Mouse (Mus musculus) adrenal gland, adult 18-20 months (tissue): ENCODE measurements around the gene Pik3ap1. TPM values are rescaled to one million over a fixed set of nuclear protein-coding genes. Genes with fewer than 3 reads are reported as not detected.

Source experiments
- DNase-seq, 2 experiments: peaks; one replicate each; pipeline ENCODE4 v3.0.0; 2021 to 2022; ENCODE audit warnings: low spot score in 2 of 2
- total RNA-seq, 2 experiments: library from RNA; stranded (reverse); gene quantifications; 1 replicate in 1 of 2; 2 replicates in 1 of 2; pipeline ENCODE4 v1.2.3; 2021

Gene Pik3ap1
- total RNA-seq, 2 experiments from 2014 or later, result 10.2 to 13.4 TPM

DNA sequence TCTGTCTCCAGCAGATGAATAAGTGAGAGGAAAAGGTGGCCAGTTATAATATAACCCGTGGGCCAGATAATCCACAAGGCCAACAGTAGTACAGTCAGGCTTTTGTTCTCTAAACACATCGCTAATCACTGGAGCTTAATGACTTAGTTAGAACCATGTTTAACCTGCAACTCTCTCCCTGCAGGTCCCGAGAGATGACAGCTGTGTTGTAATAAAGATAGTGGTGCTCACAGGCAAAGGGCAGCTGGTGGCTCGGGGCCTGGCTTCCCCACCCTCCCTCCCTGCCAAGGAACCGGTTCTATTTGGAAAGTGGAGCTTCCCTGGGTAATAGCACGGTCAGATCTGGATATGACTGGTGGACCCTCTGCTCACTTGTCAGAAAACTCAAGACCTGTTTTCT is 100.4 kb downstream of the Pik3ap1 start:
- no peak for DNase-seq

DNA sequence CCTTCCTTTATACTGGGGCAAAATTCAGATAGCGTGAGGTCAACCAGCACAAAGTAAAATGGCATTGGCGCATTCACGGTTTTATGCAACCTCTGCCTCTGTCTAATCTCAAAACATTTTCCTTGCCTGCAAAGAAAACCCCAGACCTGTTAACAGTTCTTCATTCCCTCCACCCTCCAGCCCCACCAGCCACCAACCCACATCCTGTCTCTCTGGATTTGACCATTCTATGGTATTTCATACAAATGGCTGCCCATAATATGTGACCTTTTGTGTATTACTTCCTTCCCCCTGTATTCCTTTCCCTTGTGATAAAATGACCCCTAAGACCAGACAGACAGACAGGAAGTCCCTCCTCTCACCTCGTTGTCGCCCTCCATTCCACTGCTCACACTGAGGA is 102.2 kb downstream of the Pik3ap1 start:
- DNase-seq, result no peak

DNA sequence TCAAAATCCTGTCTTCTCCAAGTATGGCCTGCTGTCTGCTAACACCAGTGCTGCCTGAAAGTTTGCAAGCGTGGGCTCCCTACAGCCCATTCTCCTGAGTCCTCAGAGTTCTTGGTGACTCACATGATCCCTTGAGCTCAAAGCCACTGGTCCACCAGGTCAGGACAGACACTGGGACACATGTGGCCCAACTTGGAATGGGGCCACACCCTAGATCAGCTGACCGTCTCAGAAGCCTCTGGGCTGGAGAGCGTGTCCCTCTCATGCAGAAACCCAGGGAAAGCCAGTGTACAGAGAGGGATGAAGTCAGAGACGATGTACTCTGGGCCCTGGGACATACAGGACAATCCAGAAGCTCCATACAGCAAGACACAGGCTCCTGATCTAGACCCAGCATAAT is 102.7 kb downstream of the Pik3ap1 start:
- no peak for DNase-seq

DNA sequence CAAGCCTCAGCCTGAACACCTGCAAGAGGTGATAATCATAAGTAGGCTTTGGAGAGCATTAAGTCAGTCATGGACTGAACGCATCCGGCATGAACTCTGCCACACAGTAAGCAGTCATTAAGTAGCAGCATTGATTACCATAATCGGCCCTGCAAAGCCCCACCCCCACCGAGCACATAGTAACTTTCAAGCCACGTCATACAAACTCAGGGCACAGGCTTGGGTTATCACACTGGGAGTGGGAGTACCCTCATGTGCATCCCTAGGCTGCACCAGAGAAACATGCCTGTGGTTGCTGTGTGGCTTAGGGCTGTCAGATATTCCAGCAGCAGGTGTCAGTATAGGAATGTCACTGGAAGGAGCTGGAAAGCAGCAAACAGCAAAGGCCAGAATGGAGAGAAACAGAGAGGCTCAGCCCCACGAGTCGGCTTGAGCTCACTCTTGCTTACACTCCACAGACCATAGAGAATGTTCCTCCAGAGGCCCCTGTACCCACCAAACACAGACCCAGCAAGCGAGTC is 105.1 kb downstream of the Pik3ap1 start:
- DNase-seq, result no peak

DNA sequence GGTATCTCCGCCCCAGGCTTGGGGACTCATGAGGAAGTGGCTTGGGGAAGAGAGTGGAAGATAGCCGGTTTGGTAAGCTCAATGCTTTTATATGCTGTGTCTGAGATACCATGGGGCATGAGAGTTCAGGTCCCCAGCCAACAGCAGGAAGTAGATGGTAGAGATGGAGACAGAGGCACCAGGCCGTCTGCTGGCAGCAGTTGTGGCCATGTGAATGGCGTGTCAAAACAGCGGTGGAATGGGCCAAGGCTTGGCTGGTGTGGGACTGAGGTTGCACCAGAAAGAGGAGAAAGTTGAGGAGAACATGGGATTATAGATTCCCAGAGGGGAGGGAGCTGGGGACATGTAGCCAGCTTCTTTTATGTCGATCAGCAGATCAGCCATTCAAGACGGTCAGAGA is 106.3 kb downstream of the Pik3ap1 start:
- no peak for DNase-seq

DNA sequence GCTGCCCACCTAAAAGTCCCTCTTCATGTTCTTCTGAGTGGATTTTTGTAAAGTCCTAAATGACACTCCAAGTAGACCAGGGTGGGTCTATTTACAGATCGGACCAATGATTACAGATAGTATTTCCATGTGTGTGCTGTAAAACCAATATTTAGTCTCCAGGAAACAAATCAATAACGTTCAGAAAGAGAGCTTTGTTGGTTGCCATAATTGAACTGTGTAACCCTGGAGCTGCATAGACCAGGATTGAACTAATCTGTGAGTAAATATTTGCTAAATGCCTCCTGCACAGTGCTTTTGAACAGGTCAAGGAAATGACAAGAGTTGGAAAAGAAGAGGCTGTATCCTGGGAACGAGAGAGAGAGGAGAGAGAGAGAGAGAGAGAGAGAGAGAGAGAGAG is 109.3 kb downstream of the Pik3ap1 start:
- DNase-seq, result no peak

DNA sequence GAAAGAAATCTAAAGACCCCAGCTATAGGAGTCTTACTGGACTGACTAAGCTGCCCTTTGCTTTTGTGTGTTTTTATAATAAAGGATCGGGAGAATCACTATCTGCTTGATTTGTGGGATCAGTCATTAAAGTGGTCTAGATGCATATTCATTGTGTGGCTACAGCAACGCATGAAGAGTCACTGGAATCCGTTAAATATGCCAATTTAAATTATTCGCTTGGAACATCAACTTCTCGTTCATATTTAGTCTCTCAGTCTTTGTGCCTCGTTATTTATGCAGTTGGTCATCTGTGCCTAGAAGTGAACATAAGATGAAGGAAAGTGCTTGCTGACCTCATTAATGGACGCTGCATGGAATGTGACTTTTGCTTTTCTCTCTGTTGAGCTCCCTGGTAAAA is 114.0 kb downstream of the Pik3ap1 start:
- no peak for DNase-seq

DNA sequence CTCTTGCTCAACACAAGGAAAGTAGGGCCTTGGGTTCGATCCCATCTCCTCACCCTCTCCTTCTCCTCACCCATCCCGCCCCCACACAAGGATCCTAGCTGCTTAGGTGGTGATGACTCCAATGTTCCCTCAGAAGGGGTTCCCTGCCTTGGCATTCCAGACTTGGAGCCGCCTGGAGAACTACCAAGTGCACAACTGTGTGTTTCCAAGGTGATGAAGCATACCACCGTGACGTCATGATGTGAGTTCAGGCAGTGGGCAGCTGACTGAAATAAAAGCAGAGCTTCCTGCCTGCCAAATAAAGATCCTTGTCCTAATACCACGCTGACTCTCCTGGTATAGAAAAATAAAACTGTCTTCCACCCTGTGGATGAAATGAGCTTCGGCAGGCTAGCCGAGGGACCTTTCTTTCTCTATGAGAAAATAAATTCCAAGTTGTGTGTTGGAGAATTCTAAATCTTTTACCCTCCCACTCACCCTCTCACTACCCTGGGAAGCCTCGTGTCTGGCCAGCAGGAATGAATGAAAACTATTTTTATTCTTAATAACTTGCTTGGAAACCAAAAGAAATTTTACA is 114.7 kb downstream of the Pik3ap1 start:
- DNase-seq, result peak; percentile 10 to 20

DNA sequence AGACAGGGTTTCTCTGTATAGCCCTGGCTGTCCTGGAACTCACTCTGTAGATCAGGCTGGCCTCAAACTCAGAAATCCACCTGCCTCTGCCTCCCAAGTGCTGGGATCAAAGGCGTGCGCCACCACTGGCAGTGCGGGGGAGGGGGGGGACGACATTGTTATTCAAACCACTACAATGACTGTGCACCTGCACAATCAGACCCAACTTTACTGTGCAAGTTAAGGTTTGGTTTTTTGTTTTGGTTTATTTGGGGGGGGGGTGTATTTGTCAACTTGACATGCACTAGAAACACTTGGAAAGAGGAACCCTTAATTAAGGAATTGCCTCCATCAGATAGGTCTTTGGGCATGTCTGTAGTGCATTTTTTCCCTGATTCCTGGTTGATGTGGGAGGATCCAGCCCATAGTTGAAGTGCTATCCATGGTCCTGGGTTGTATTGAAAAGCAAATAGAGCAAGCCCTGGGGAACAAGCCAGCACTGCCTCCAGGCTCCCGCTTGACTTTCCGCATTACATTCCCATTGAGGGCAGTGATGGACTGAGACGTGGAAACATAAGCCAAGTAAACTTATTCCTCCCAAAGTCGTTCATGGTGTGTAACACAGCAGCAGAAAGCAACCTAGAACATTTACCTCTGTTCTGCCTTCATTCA is 118.5 kb downstream of the Pik3ap1 start:
- DNase-seq, result no peak

DNA sequence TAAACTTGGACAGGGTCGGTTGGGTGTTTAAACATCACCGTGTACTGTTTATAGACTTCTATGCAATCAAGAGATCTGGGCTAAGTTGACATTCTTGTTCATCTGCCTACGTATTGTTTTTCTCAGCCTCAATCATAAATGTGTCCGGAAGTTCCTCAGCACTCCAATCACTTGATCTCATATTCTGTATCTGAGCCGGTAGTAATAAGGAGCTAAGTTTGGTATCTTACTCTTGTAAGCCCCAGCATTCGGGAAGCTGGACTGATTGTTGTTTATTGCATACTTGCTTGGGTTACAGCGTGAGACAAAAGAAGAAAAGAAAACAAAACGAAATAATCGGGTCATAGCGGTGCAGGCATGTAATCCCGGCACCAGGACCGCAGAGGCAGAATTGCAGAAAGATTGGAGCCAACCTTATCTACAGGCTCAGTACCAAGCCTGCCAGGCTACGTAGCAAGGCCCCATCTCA is 120.5 kb downstream of the Pik3ap1 start:
- no peak for DNase-seq

DNA sequence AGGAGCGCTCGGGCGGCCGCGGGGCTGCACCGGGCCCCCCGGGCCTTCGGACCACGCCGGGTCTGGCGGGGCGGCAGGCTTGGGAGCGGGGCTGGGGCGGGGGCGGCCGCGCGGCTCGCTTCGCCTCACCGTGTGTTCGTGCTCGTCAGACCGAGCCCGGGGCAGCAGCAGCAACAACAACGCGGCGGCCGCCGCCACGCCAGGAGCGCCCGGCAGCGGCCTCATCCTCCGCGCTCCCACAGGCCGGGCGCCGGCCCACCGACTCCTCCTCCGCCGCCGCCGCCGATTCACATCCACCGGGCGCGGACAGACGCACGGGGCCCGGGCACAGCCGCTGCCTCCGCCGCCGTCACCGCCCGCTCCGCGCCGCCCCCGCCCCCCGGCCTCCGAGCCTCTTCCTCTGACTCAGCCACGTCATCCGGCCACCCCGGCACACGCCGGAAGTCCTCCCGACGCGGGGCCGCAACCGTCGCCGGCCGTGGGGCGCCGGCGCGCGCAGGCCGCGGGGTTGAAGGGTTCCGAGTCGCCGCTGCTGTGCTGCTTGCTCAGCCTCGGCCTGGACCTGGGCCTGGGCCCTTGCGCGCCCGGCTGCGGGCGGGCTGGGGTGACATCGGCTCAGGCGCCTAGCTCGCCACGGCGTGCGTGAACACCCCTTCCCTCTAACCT is 121.1 kb downstream of the Pik3ap1 start, which contains the start of gene Tm9sf3:
Gene Tm9sf3, minus strand, starts transcription at position 368 of the 666 bp plus-strand sequence.
- peak; percentile 83 to 86 for DNase-seq

DNA sequence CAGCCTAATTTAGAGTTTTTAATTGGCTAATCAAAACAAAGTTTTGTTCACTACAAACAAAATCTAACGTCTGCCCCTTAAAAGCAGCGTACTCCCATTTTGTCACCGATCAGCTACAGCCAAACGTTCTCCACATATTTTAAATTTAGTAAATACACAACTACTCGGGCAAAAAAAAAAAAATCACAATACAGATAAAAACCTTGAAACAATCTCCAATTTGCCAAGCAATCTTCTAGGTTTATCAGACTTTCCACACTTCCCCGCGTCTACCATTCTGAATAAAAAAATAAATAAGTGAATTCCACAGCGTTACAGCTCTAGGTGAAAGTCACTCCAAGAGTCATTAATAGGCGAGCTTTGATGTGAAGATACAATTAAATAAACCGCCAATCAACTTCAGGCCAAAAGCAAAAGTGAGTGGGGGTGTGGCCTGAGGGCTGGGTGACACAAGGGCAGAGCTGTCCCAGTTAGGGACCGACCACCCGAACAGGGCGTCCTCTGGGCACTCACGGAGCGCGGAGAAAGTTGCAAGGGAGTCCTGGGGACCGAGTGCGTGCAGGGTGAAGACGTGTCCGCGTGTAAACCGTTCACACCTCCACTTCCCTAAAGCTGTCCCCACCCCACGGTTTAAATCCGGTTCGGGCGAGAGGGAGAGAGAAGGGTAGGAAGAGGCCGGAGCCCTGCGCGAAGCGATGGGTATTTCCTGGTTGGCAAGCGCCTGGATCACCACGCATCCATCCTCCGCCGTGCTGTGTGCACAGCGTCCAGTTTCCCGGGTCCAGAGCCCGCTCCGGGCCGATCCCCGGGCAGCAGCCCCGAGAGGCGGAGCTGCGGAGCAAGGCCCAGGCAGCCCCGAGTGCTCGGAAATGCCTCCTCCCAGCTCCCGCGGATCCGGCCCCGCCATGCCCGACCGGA is 121.9 kb downstream of the Pik3ap1 start:
- DNase-seq, result peak; percentile 67 to 71

DNA sequence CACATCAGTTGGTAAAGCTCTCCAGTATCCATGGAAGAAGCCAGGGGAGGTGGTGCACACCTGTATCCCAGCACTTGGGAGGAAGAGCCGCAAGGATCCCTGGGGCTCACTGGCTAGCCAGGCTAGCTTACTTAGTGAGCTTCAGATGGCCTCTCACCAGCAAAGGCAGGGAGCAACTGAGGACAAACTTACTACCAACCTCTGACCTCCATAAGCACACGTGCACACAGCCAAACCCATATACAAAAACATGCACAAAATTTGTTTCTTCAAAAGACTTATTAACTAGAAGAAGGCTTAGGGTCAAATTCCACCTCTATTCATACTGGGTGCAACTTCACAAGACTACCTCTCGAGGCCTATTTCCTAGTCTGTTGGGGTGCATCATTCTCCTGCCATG is 124.2 kb downstream of the Pik3ap1 start:
- DNase-seq, result no peak

DNA sequence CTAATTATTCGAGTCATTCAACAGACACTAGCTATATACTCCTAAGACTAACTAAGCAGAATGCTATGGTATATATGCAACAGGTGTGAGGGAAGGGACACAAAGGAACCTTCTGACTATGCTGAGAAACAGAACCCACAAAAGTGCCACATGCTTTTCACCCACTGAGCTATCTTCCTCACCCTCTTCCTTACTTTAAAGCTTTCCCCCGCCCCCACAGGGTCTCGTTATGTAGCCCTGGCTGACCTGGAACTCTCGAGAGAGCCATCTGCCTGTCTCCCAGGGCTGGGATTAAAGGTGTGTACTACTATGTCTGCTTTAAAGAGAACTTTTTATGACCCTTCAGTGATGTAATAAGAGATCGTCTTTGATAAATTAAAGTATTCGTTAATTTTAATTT is 125.6 kb downstream of the Pik3ap1 start:
- no peak for DNase-seq

DNA sequence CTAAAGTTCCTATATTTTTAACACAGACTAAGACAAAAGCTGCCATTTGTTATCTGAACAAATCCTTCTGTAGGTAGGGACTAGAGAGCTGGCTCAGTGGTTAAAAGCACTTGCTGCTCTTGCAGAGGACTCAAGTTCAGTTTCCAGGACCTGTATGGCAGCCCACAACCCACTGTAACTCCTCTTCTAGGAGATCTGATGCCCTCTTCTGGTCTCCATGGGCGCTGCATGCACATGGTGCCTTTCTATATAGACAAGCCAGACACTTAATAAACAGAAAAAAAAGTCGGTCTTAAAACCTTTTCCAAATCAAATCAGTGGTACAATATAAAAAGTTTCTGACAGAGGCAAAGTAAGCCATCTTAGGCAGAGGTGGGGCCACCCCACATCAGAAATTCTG is 126.2 kb downstream of the Pik3ap1 start:
- DNase-seq, result peak; percentile 29 to 37

DNA sequence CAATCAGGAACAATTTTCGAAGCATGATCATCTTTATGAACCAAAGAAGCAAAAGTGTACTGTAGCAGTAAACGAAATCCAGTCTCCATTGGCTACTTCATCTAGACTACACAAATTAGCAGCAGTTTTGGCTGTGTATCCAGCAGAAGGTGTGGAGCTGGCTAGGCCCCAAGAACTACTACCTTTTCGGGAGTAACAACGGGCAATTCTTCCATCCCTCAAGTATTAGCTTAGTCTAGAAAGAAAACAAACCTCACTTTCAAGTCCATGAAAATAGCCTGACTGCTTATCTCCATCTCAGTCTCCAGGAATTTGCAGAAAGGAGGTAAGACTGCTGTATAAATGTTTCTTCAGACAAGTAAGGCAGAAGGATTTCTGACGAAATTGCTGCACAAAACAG is 130.3 kb downstream of the Pik3ap1 start:
- no peak for DNase-seq

DNA sequence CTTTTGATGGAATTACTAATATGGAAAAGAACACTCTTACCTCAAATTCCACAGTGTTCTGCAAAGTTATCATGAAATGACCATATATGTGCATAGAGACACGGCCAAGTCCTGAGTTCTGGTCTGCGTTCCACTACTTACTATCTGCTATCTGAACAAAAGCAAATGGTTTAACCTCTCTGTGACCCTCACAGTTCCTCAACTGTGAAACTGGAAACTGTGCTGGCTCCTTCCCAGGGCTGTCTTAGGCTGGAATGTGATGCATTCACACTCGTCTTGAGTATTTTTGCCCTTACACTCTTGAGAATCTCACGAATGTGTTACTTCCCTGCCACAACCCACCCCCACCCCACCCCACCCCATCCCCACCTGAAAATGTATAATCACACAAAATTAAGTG is 135.9 kb downstream of the Pik3ap1 start:
- no peak for DNase-seq

DNA sequence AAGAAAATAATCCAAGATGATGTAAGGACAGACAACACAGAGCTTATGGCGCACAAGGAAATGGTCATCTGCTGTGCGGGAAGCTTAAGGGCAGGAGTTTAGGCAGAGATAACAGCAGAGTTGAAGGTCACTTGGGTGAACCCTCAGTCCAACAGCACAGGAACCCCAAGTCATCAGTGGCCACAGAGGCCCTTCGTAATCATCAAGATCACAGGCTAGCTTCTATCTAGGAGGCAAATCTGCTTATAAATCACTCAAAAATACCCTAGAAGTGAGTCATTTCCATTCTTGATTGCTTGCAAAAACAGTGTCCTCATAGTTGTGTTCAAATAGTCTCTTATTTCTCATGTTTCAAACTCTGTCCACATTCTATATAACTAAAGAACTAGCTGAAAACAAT is 136.6 kb downstream of the Pik3ap1 start:
- no peak for DNase-seq

DNA sequence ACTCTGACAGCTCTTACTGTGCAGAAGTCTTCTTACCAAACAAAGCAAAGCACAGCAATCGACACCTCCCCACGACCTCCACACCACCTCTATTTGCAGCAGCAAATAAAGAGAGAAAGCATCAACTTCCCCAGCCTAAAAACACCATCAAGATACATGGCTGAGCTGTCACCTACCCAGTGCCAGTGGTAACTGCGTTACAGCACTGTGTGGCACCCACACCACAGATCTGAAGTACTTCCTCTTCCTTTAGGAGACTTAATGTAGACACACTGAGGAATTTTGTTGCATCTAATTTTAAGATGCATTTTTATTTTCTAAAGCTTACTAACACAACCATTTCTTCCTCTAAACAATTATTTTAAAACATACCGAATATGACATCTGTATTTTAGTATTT is 138.6 kb downstream of the Pik3ap1 start:
- DNase-seq, result no peak

DNA sequence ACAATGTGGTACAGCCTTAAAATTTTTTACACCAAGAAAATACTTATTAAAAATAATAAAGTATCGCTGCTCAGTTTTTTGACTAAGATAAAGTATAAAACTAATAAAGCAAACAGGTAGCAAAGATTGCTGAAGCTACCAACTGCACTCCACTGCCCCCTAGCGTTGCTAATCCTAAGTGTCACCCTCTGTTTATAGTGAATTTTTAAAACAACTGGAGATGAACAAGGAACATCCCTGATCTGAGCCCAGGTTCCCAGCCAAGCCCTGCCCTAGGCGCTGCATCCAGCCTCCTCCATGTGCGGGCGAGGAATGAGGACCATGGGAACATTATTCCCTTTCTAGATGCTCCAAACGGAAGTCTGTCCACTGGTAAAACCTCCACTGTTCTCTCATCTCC is 140.3 kb downstream of the Pik3ap1 start:
- DNase-seq, result peak; percentile 36 to 41

DNA sequence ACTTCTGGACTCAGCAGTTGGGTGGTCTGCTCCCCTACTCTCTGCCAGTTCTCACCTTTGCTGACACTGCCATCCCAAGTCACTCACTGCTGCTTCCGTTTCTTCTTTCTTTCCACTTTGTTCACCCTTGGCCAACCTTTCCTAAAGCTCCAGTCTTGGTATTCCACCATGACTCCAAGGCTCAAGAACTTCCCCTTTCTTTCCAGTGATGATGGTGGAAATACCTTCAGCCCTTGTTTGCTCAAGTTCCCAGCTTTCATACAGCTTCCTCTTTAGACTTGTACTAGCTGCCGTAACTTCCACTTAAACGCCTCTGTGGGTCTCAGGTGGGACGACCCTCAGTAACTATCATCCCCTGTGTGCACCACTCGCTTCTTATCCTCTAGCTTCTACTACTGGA is 142.9 kb downstream of the Pik3ap1 start:
- no peak for DNase-seq
